In the genomic region with DNA sequence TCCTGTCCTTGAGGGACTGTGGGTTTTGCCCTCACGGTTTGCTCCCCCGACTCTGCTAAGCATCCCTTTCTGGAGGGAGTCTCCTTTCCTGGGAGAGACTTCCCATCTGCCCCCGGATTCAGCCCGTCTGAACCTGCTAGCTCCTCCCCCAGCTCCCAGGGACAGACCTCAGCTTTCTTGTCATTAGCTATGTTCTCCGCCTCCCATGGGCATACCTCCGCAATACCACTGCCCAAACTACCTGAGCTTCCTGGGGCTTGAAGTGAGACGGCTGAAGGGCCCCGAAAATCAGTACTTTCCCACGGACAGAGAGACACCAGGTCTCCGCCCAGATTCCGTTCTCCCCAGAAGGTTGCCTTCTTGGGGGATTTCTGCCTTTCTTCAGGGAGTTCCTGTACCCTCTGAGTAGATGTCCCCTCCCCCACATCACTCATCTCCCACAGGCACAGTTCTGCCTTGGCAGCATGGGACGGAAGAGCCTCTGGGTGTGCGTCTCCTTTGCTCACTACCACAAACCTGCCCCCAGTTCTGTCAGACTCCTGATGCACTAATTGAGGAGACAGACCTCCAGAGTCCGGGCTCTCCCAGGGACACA, we compare ENCODE assay signal across 24 mouse cellular contexts. TPM values are rescaled to one million over a fixed set of nuclear protein-coding genes. Genes with fewer than 3 reads are reported as not detected.
A peak's percentile ranks its signal among the peaks of the same experiment; 100 is the strongest.
DNase-seq lines count a peak whose midpoint lies in the region; TF ChIP-seq lines count a peak whose summit lies in the region.
"Had no signal": no experiment of that assay in that cellular context is flagged by ENCODE, and none has a peak within 500 bp of the region (broad histone marks: within the 10 kb centered on the region; RNA-seq: fewer than 3 reads in every experiment).

No protein-coding gene starts in this region.

- H3K9me3 ChIP-seq in E14TG2a.4 (ENCODE audit: low read length): no peaks in the 10 kb centered on the region
- no peaks in the 10 kb centered on the region for H3K9me3 ChIP-seq in ES-Bruce4 (replicated peaks; ENCODE audit: control insufficient read depth, insufficient read depth, low read length, poor library complexity, severe bottlenecking)
- H3K9me3 ChIP-seq in limb, embryonic 10.5 days (replicated peaks): no peaks in the 10 kb centered on the region
- H3K9me3 ChIP-seq: embryonic facial prominence, embryonic 12.5 days; embryonic facial prominence, embryonic 15.5 days; heart, embryonic 12.5 days; heart, embryonic 15.5 days; hindbrain, embryonic 10.5 days; hindbrain, embryonic 13.5 days; intestine, embryonic 15.5 days had no signal

- no peak for TF ChIP-seq POLR2A in ES-Bruce4 (IDR thresholded peaks at IDR 0.05; ENCODE audit: insufficient read depth, low read length)

- TF ChIP-seq CTCF in E14TG2a.4 (conservative IDR thresholded peaks at IDR 0.05; ENCODE audit: low read length) (no peak), ES-Bruce4 (IDR thresholded peaks at IDR 0.05; ENCODE audit: low read depth, low read length) (no peak)

- TF ChIP-seq EP300 in ES-Bruce4 (IDR thresholded peaks at IDR 0.05; ENCODE audit: insufficient read depth, low read depth, low read length): no peak

- WGBS in limb, embryonic 10.5 days: 63% methylated on average over 14 of the region's 14 CpGs

- H3K27me3 ChIP-seq in E14TG2a.4 (ENCODE audit: insufficient read depth, low read length) (peaks cover 31% of the 10 kb centered on the region), ES-Bruce4 (ENCODE audit: control insufficient read depth, insufficient read depth, low read length, poor library complexity, severe bottlenecking) (no peaks in the 10 kb centered on the region)
- peaks cover 34% of the 10 kb centered on the region for H3K27me3 ChIP-seq in limb, embryonic 10.5 days (ENCODE audit: low read depth, poor library complexity, severe bottlenecking)
- H3K27me3 ChIP-seq: embryonic facial prominence, embryonic 15.5 days; intestine, embryonic 15.5 days had no signal

- H3K9ac ChIP-seq in ES-Bruce4 (ENCODE audit: low read depth, poor library complexity, severe bottlenecking): peak overlapping the region; percentile 34
- H3K9ac ChIP-seq: embryonic facial prominence, embryonic 12.5 days; embryonic facial prominence, embryonic 15.5 days; heart, embryonic 12.5 days; heart, embryonic 15.5 days; hindbrain, embryonic 13.5 days; intestine, embryonic 15.5 days had no signal

- H3K27ac ChIP-seq in ES-Bruce4 (ENCODE audit: insufficient read depth, low read length): no peak overlapping the region
- peak overlapping the region; percentile 61; the same call in 1 of the 2 replicates for H3K27ac ChIP-seq in limb, embryonic 10.5 days
- H3K27ac ChIP-seq: embryonic facial prominence, embryonic 12.5 days; heart, embryonic 15.5 days; hindbrain, embryonic 10.5 days; hindbrain, embryonic 13.5 days; intestine, embryonic 15.5 days had no signal

- H3K4me3 ChIP-seq in E14TG2a.4 (replicated peaks; ENCODE audit: low read length): peak overlapping the region; percentile 69
- peak overlapping the region; percentile 34 for H3K4me3 ChIP-seq in ES-Bruce4 (ENCODE audit: low read depth, low read length)
- no peak overlapping the region for H3K4me3 ChIP-seq in limb, embryonic 10.5 days
- H3K4me3 ChIP-seq: embryonic facial prominence, embryonic 12.5 days; embryonic facial prominence, embryonic 15.5 days; heart, embryonic 12.5 days; heart, embryonic 15.5 days; hindbrain, embryonic 10.5 days; hindbrain, embryonic 13.5 days; intestine, embryonic 15.5 days had no signal

- H3K4me1 ChIP-seq in E14TG2a.4 (replicated peaks; ENCODE audit: low read depth, low read length) (peaks cover 77% of the 10 kb centered on the region), ES-Bruce4 (ENCODE audit: control insufficient read depth, insufficient read depth, low read length) (peaks cover 19% of the 10 kb centered on the region)
- H3K4me1 ChIP-seq in limb, embryonic 10.5 days: peaks cover 31% of the 10 kb centered on the region

- peak; percentile 63 for DNase-seq in R1 (ENCODE audit: low read depth, low spot score)
- no peak for DNase-seq in limb, embryonic 10.5 days (ENCODE audit: low spot score)
- no peak for DNase-seq in lung, postnatal 25 days (ENCODE audit: low spot score)
- DNase-seq in lung, postnatal 36 days: no peak
- DNase-seq: adrenal gland, adult 2 months; adrenal gland, postnatal 14 days; cerebellum, adult 11-12 months; cerebellum, adult 8-10 months; cerebellum, postnatal 10 days; cerebellum, postnatal 36 days; embryo, embryonic 11 days; gastrocnemius, postnatal 25 days; heart, adult 18-20 months; heart, postnatal 10 days; heart, postnatal 36 days had no signal

- peaks cover 10% of the 10 kb centered on the region for H3K36me3 ChIP-seq in E14TG2a.4 (ENCODE audit: insufficient read depth, low read length)
- no peaks in the 10 kb centered on the region for H3K36me3 ChIP-seq in ES-Bruce4 (ENCODE audit: control insufficient read depth, insufficient read depth, low read length, poor library complexity, severe bottlenecking)
- H3K36me3 ChIP-seq in limb, embryonic 10.5 days: no peaks in the 10 kb centered on the region
- H3K36me3 ChIP-seq: embryonic facial prominence, embryonic 12.5 days; embryonic facial prominence, embryonic 15.5 days; heart, embryonic 12.5 days; heart, embryonic 15.5 days; hindbrain, embryonic 10.5 days; hindbrain, embryonic 13.5 days; intestine, embryonic 15.5 days had no signal

RNA-seq across cellular contexts. Expression of a gene that starts 15.0 kb away (rescaled TPM):
- 0.14 and 0.24 TPM in 2 replicates for polyA plus RNA-seq in ES-Bruce4 (2011; ENCODE audit: insufficient read depth, insufficient read length, low read depth, missing spikeins)
- polyA plus RNA-seq in limb, embryonic 10.5 days (2016; fragmentation: Nextera tagmentation; extraction: Ambion mirVana): 0.10 and 0.11 TPM in 2 replicates

RNA-seq across cellular contexts. Expression of a gene that starts 21.3 kb away (rescaled TPM):
- polyA plus RNA-seq in ES-Bruce4 (2011; ENCODE audit: insufficient read depth, insufficient read length, low read depth, missing spikeins): 92.7 and 103 TPM in 2 replicates
- polyA plus RNA-seq in limb, embryonic 10.5 days (2016; fragmentation: Nextera tagmentation; extraction: Ambion mirVana): 64.9 and 66.1 TPM in 2 replicates

RNA-seq across cellular contexts. Expression of a gene that starts 25.5 kb away (rescaled TPM):
- polyA plus RNA-seq in ES-Bruce4 (2011; ENCODE audit: insufficient read depth, insufficient read length, low read depth, missing spikeins): 21.1 and 25.5 TPM in 2 replicates
- polyA plus RNA-seq in limb, embryonic 10.5 days (2016; fragmentation: Nextera tagmentation; extraction: Ambion mirVana): 3.5 and 4.4 TPM in 2 replicates

RNA-seq across cellular contexts. Expression of a gene that starts 56.4 kb away (rescaled TPM):
- polyA plus RNA-seq in ES-Bruce4 (2011; ENCODE audit: insufficient read depth, insufficient read length, low read depth, missing spikeins): 213 and 223 TPM in 2 replicates
- 61.6 and 70.5 TPM in 2 replicates for polyA plus RNA-seq in limb, embryonic 10.5 days (2016; fragmentation: Nextera tagmentation; extraction: Ambion mirVana)
